Mouse (Mus musculus) brain, embryonic 14.5 days (tissue): Measurements from ENCODE around the gene Slc30a5. TPM values are rescaled to one million over a fixed set of nuclear protein-coding genes. Genes with fewer than 3 reads are reported as not detected.
A peak's percentile ranks its signal among the peaks of the same experiment; 100 is the strongest.
"Not testable (repeated sequence)": the region's sequence is repeated elsewhere in the genome, so short reads cannot be mapped to it uniquely, and the experiment has no call there.

Experiments used
- DNase-seq: peaks from one replicate; pipeline ENCODE4 v3.0.0-alpha.2; 2011; ENCODE audit warnings: low read depth
- CTCF ChIP-seq: fragments of 200-500 bp; IDR thresholded peaks from 2 replicates; pipeline ENCODE4 v1.5.1; 2012; ENCODE audit warnings: inconsistent platforms, mild to moderate bottlenecking, moderate library complexity, borderline replicate concordance; ENCODE audit not compliant: insufficient read depth, insufficient read length; ENCODE audit errors: extremely low read depth
- POLR2A ChIP-seq: fragments of 200-500 bp; IDR thresholded peaks from 2 replicates; pipeline ENCODE4 v1.6.1; 2012; ENCODE audit warnings: mild to moderate bottlenecking, inconsistent platforms, borderline replicate concordance; ENCODE audit not compliant: poor library complexity, insufficient read depth, insufficient read length, severe bottlenecking; ENCODE audit errors: extremely low read depth
- polyA plus RNA-seq: library from polyadenylated mRNA; depleted of rRNA; stranded (reverse); fragments of >200 nt; gene quantifications from 2 replicates; pipeline ENCODE4 v1.2.3, GENCODE M21; 2012

Slc30a5 gene
- polyA plus RNA-seq, 1 experiment, result 36.7 TPM

GRCm38 (mm10) chr13:100866311-100866710 is 33.1 kb upstream of the Slc30a5 start:
- TF ChIP-seq CTCF (no peak), POLR2A (no peak)
- no peak for DNase-seq

DNA sequence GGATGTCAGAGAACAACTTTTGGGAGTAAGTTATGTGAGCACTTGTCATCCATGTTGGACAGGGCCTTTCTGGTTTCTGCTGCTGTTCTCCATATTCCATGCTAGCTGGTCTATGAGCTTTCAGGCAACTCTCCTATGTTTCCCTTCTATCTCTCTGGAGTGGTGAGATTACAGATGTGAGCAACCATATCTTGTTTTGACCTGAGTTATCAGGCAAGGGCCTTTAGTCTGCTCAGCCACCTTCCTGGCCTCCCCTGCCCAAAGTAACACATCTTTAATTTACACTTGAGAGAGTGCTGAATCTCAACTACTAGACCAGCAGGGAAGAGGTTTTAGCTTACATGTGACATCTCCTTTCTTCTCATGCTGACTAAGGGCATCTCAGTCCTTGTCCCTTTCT is 32.5 kb upstream of the Slc30a5 start:
- DNase-seq, result no peak
- TF ChIP-seq CTCF, result no peak
- no peak for TF ChIP-seq POLR2A

DNA sequence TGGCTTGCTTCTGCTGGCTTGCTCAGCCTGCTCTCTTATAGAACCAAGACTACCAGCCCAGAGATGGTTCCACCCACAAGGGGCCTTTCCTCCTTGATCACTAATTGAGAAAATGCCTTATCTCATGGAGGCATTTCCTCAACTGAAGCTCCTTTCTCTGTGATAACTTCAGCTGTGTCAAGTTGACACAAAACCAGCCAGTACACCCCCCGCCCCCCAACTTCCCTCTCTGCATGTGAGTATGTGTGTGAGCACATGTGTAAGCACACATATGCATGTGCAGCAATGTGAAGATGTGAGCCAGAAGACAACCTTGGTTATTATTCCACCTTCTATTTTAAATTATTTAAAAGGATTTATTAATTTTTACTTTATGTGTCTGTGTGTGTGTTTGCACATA is 30.7 kb upstream of the Slc30a5 start:
- not testable (repeated sequence) for DNase-seq

- TF ChIP-seq POLR2A (no peak), CTCF (no peak)
- no peak for DNase-seq
Measured at GRCm38 (mm10) chr13:100859117-100859516, 25.9 kb upstream of the Slc30a5 start.

GRCm38 (mm10) chr13:100854174-100854573 is 20.9 kb upstream of the Slc30a5 start:
- peak; percentile 27; the same call in 1 of the 2 replicates for TF ChIP-seq CTCF
- TF ChIP-seq POLR2A, result no peak
- peak; percentile 68 for DNase-seq

DNA sequence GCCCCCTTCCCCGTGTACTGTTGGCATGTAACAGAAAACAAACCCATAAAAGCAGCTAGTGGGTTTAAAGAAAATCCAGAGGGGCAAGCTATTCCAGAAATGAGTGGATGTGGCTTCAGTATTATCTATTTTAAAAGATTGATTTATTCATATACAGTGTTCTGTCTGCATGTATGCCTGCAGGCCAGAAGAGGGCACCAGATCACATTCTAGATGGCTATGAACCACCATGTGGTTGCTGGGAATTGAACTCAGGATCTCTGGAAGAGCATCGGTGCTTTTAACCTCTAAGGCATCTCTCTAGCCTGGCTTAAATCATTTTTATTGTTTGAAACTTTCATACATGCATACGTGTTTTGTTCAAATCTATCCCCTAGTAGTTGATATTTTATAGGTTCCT is 19.9 kb upstream of the Slc30a5 start:
- no peak for DNase-seq
- peak; percentile 8; the same call in 1 of the 2 replicates for TF ChIP-seq CTCF
- TF ChIP-seq POLR2A, result no peak

- no peak for DNase-seq
- TF ChIP-seq POLR2A (no peak), CTCF (no peak)
Measured at GRCm38 (mm10) chr13:100849137-100849536, 15.9 kb upstream of the Slc30a5 start.

DNA sequence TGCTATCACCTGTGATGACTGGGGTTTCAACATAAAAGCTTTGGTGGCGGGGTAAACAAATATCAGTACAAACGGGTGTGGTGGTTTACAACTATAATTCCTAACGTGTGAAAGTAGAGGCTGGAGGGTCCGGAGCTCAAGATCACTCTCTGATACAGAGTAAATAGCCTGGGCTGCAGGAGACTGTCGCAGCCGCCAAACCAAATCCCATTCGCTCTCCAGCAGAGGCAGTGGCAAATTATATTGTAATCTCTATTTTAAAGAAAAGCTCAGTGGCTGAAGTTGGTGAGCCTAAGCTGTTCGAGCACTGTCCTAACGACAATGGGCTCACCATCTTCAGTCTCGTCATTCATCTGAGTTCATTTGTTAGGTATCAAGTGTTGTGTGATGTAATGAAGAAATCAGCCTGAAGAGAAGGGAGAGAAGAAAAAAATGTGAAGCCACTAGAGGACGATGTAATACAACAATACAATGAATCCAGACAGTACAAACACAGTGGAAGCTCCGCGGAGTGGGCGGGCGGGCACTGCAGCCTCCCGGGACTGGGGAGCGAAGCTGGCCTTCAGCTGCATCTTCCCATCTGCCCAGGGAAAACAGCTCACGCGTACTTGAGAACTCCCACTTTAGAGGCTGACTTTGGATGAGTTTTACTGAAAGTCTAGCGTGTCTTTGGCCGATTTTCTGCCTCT is 13.8 kb upstream of the Slc30a5 start:
- DNase-seq, result peak; percentile 74

GRCm38 (mm10) chr13:100846254-100846653 is 13.0 kb upstream of the Slc30a5 start:
- TF ChIP-seq POLR2A (no peak), CTCF (no peak)

More for the DNA sequence above, 13.8 kb upstream of the Slc30a5 start:
- TF ChIP-seq POLR2A (no peak), CTCF (peak; percentile 39; the same call in 1 of the 2 replicates)

DNA sequence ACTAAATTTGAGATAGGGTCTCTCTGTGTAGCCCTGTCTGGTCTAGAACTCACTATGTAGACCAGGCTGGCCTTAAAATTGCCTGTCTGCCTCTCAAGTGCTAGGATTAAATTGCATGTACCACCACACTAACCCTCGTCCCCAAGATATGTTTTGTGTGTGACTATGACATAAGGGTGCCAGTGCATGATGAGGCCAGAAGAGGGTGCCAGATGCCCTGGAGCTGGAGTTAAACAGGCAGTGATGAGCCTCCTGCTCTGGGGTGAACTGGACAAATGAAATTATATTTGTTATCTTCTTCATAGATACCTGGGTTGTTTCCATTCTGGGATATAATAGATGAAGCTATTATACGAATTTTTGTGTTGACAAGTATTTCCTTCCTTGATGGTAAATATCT is 10.7 kb upstream of the Slc30a5 start:
- no peak for DNase-seq
- TF ChIP-seq CTCF, result peak; percentile 31; the same call in 1 of the 2 replicates
- no peak for TF ChIP-seq POLR2A

More at GRCm38 (mm10) chr13:100846254-100846653, 13.0 kb upstream of the Slc30a5 start:
- DNase-seq, result no peak

DNA sequence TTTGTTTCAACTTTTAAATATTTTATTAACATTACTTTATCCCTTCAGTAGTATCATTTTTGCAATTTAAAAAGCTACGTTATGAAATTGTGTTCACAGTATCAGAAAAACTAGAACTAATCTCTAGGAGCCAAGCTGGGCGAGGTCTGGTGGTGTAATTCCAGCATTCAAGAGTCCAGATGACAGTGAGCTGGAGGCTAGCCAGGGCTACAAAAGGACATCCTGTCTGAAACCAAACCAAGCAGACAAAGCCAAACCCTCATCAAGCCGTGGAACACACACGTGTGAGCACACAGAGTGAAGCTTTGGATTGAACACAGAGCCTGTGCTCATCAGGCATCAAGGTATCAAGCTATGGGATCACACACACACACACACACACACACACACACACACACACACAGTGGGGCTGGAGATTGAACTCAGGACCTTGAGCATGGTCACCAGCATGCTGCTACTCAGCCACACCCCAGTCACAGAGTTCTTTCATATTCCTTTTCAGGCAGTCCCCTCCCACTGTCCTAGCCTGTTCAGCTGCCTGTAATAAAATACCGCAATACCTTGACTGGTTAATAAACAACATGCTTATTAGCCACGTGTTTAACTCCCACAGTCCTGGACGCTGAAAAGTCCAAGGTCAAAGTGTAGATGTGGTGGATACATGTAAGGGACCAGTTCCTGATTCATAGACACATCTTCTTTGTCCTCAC is 9.9 kb upstream of the Slc30a5 start:
- no peak for TF ChIP-seq CTCF
- TF ChIP-seq POLR2A, result no peak
- DNase-seq, result no peak

DNA sequence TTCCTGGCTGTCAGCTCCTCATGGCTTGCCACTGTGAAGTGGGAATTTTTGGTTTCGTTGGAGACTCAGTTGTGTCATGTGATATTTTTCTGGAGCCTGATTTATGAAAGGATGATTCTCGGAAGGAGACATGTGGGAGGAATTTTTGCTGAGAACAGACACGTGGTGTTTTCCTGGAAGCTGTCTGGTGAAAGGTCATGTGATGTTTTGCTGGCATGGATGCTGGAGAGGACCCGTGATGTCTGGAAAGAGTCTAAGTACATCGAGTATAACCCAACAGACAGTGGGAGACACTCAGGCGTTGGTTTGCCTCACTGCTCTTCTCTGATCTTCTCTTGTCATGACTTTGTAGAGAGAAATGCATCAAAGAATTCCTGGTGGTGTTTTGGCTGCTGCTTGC is 8.5 kb upstream of the Slc30a5 start:
- no peak for DNase-seq
- TF ChIP-seq CTCF (no peak), POLR2A (no peak)
